Mouse (Mus musculus) liver, postnatal 0 days (tissue): Measurements from ENCODE around the gene Atf3.

Source experiments
- CTCF ChIP-seq: sonication (generic); IDR thresholded peaks from 2 replicates; pipeline ENCODE4 v1.5.1; 2016; ENCODE audit warnings: antibody characterized with exemption, low read depth
- EP300 ChIP-seq: IDR thresholded peaks from 2 replicates; pipeline ENCODE4 v1.6.1; 2016; ENCODE audit warnings: antibody characterized with exemption, low read depth, mild to moderate bottlenecking

- TF ChIP-seq CTCF (no peak), EP300 (no peak)
Measured at GRCm38 (mm10) chr1:191225771-191226170, 7.9 kb upstream of the Atf3 start.
